Mouse (Mus musculus) forebrain, embryonic 14.5 days (tissue): ENCODE results near the gene Stxbp2. TPM values are rescaled to one million over a fixed set of nuclear protein-coding genes. Genes with fewer than 3 reads are reported as not detected.

Experiments used
- ATAC-seq: fragments of 200-750 bp; cut with Nextera tagmentation; 2 replicates; pipeline ENCODE4 v1.8.0; 2017; ENCODE audit warnings: mild to moderate bottlenecking, moderate library complexity
- DNase-seq: peaks from one replicate; pipeline ENCODE4 v3.0.0-alpha.2; 2015; ENCODE audit warnings: low spot score
- H3K27ac ChIP-seq: fragments of 300-500 bp; sonication (generic); 2 replicates; pipeline ENCODE4 v1.5.1; 2014; ENCODE audit warnings: low read depth, mild to moderate bottlenecking, control low read depth, low read length, moderate library complexity
- H3K27me3 ChIP-seq: fragments of 300-500 bp; sonication (generic); replicated peaks from 2 replicates; pipeline ENCODE4 v1.6.1; 2014; ENCODE audit warnings: low read length, control low read depth, mixed read lengths; ENCODE audit not compliant: control insufficient read depth, insufficient read depth
- H3K36me3 ChIP-seq: fragments of 300-500 bp; sonication (generic); 2 replicates; pipeline ENCODE4 v1.6.1; 2014; ENCODE audit warnings: low read length, control low read depth; ENCODE audit not compliant: control insufficient read depth, insufficient read depth
- H3K4me1 ChIP-seq: fragments of 300-500 bp; sonication (generic); 2 replicates; pipeline ENCODE4 v1.6.1; 2014; ENCODE audit warnings: antibody characterized with exemption, low read length, control low read depth; ENCODE audit not compliant: control insufficient read depth, insufficient read depth
- H3K4me2 ChIP-seq: fragments of 300-500 bp; sonication (generic); 2 replicates; pipeline ENCODE4 v1.6.1; 2014; ENCODE audit warnings: mild to moderate bottlenecking, control low read depth, low read length
- H3K4me3 ChIP-seq: fragments of 300-500 bp; sonication (generic); 2 replicates; pipeline ENCODE4 v1.5.1; 2014; ENCODE audit warnings: low read depth, low read length, control low read depth
- H3K9ac ChIP-seq: fragments of 300-500 bp; sonication (generic); 2 replicates; pipeline ENCODE4 v1.6.1; 2014; ENCODE audit warnings: mild to moderate bottlenecking, low read length, control low read depth, moderate library complexity
- H3K9me3 ChIP-seq: fragments of 300-500 bp; sonication (generic); replicated peaks from 2 replicates; pipeline ENCODE4 v1.6.1; 2016; ENCODE audit warnings: low read length, control low read depth, mixed read lengths; ENCODE audit not compliant: control insufficient read depth
- whole genome bisulfite sequencing: fragments of 180-500 bp; shearing (Covaris S2); extraction: QIAGEN DNeasy Blood & Tissue Kit; methylation state at CpG from one replicate; pipeline ENCODE4 v1.1.7; 2014; 5-methylcytosine and 5-hydroxymethylcytosine counted together
- polyA plus RNA-seq: library from polyadenylated mRNA; unstranded; fragments of >200 nt; fragmentation: Nextera tagmentation; extraction: Ambion mirVana; gene quantifications from 2 replicates; pipeline ENCODE4 v1.2.1, GENCODE M21; 2014

Gene Stxbp2
- polyA plus RNA-seq, 1 experiment from 2014 or later: 32.4 TPM

- H3K4me3 ChIP-seq: no peak overlapping the region
- no peaks in the 10 kb centered on the region for H3K27me3 ChIP-seq
- H3K4me1 ChIP-seq: no peaks in the 10 kb centered on the region
- H3K27ac ChIP-seq: no peak overlapping the region
- peaks cover 35% of the 10 kb centered on the region for H3K36me3 ChIP-seq
- H3K9me3 ChIP-seq: no peaks in the 10 kb centered on the region
- ATAC-seq: no peak
- no peak for DNase-seq
- no peak overlapping the region for H3K4me2 ChIP-seq
- WGBS: 74% methylated on average over 6 of the region's 6 CpGs
- no peak overlapping the region for H3K9ac ChIP-seq
Measured at GRCm38 (mm10) chr8:3683408-3684176, 52.8 kb downstream of the Stxbp2 start.

GRCm38 (mm10) chr8:3684530-3684929 is 53.8 kb downstream of the Stxbp2 start:
- H3K9ac ChIP-seq: no peak overlapping the region
- no peaks in the 10 kb centered on the region for H3K27me3 ChIP-seq
- no peak overlapping the region for H3K4me2 ChIP-seq
- ATAC-seq (no peak; the same call in 1 of the 2 replicates), DNase-seq (no peak)
- H3K4me1 ChIP-seq: no peaks in the 10 kb centered on the region
- no peaks in the 10 kb centered on the region for H3K9me3 ChIP-seq
- peaks cover 26% of the 10 kb centered on the region for H3K36me3 ChIP-seq
- H3K4me3 ChIP-seq: no peak overlapping the region
- H3K27ac ChIP-seq: no peak overlapping the region

- DNase-seq: no peak
- no peaks in the 10 kb centered on the region for H3K9me3 ChIP-seq
- no peak overlapping the region for H3K9ac ChIP-seq
- H3K27me3 ChIP-seq: no peaks in the 10 kb centered on the region
- no peak overlapping the region for H3K27ac ChIP-seq
- 76% methylated on average over 5 of the region's 5 CpGs for WGBS
- H3K4me3 ChIP-seq: no peak overlapping the region
- no peak for ATAC-seq
- H3K36me3 ChIP-seq: peaks cover 17% of the 10 kb centered on the region
- H3K4me2 ChIP-seq: no peak overlapping the region
- H3K4me1 ChIP-seq: no peaks in the 10 kb centered on the region
Measured at GRCm38 (mm10) chr8:3685422-3685821, 54.7 kb downstream of the Stxbp2 start.

- 81% methylated on average over 6 of the region's 6 CpGs for WGBS
- H3K27ac ChIP-seq: no peak overlapping the region
- H3K4me2 ChIP-seq: no peak overlapping the region
- H3K9ac ChIP-seq: no peak overlapping the region
- no peak for DNase-seq
- H3K4me1 ChIP-seq: no peaks in the 10 kb centered on the region
- H3K36me3 ChIP-seq: no peaks in the 10 kb centered on the region
- ATAC-seq: no peak
- H3K4me3 ChIP-seq: no peak overlapping the region
- no peaks in the 10 kb centered on the region for H3K27me3 ChIP-seq
- no peaks in the 10 kb centered on the region for H3K9me3 ChIP-seq
Measured at GRCm38 (mm10) chr8:3687537-3687936, 56.8 kb downstream of the Stxbp2 start.

- H3K4me1 ChIP-seq: no peaks in the 10 kb centered on the region
- H3K9me3 ChIP-seq: no peaks in the 10 kb centered on the region
- ATAC-seq (no peak), DNase-seq (no peak)
- no peak overlapping the region for H3K4me2 ChIP-seq
- H3K36me3 ChIP-seq: no peaks in the 10 kb centered on the region
- H3K4me3 ChIP-seq: no peak overlapping the region
- WGBS: 65% methylated on average over 3 of the region's 3 CpGs
- H3K27ac ChIP-seq: no peak overlapping the region
- H3K9ac ChIP-seq: no peak overlapping the region
- H3K27me3 ChIP-seq: no peaks in the 10 kb centered on the region
Measured at GRCm38 (mm10) chr8:3690774-3691173, 60.0 kb downstream of the Stxbp2 start.

Other genes with a start within 250 kb of the Stxbp2 start
- gene Arhgef18, start 237.9 kb upstream of the Stxbp2 start, polyA plus RNA-seq: 8.6 and 11.5 TPM in 2 replicates
- gene Pex11g, start 163.3 kb upstream of the Stxbp2 start, polyA plus RNA-seq: 1.9 and 2.3 TPM in 2 replicates
- 0.14 and 0.18 TPM in 2 replicates for gene Tex45, start 160.1 kb upstream of the Stxbp2 start, polyA plus RNA-seq
- gene Zfp358, start 137.8 kb upstream of the Stxbp2 start, polyA plus RNA-seq: 66.2 and 66.5 TPM in 2 replicates
- 50.5 and 52.2 TPM in 2 replicates for gene Mcoln1, start 130.5 kb upstream of the Stxbp2 start, polyA plus RNA-seq
- 16.7 and 20.7 TPM in 2 replicates for gene Pnpla6, start 115.6 kb upstream of the Stxbp2 start, polyA plus RNA-seq
- 0.54 and 1.3 TPM in 2 replicates for gene C330021F23Rik, start 63.0 kb upstream of the Stxbp2 start, polyA plus RNA-seq
- 25.9 and 32.5 TPM in 2 replicates for gene Camsap3, start 43.7 kb upstream of the Stxbp2 start, polyA plus RNA-seq
- gene Xab2, start 9.6 kb upstream of the Stxbp2 start, polyA plus RNA-seq: 63.2 and 67.0 TPM in 2 replicates
- gene Pet100, start 9.4 kb upstream of the Stxbp2 start, polyA plus RNA-seq: 95.7 and 99.8 TPM in 2 replicates
- gene Pcp2, start 5.4 kb upstream of the Stxbp2 start, polyA plus RNA-seq: 0.53 and 2.7 TPM in 2 replicates
- 0.26 and 0.32 TPM in 2 replicates for gene Retn, start 24.8 kb downstream of the Stxbp2 start, polyA plus RNA-seq
- gene Mcemp1, start 34.8 kb downstream of the Stxbp2 start, polyA plus RNA-seq: 0.23 TPM in 1 of 2 replicates, not detected in the other
- 13.1 and 13.2 TPM in 2 replicates for gene Fcor, start 41.4 kb downstream of the Stxbp2 start, polyA plus RNA-seq
- 51.8 and 52.1 TPM in 2 replicates for gene Trappc5, start 45.3 kb downstream of the Stxbp2 start, polyA plus RNA-seq
- gene Fcer2a, start 63.2 kb downstream of the Stxbp2 start, polyA plus RNA-seq: 0.08 and 0.15 TPM in 2 replicates
- not detected in 2 replicates for gene Clec4g, start 89.7 kb downstream of the Stxbp2 start, polyA plus RNA-seq
- gene Cd209a, start 118.0 kb downstream of the Stxbp2 start, polyA plus RNA-seq: not detected in 2 replicates
- not detected in 2 replicates for gene Cd209e, start 223.4 kb downstream of the Stxbp2 start, polyA plus RNA-seq
- gene Cd209d, start 247.6 kb downstream of the Stxbp2 start, polyA plus RNA-seq: not detected in 2 replicates